Mouse (Mus musculus) kidney, adult 8-10 months (tissue): ENCODE results near the gene Sobp.
A peak's percentile ranks its signal among the peaks of the same experiment; 100 is the strongest.

ENCODE experiments used
- DNase-seq, 2 experiments: peaks; one replicate each; pipeline ENCODE4 v3.0.0; 2022

Gene Sobp

GRCm38 (mm10) chr10:43158917-43159316 is 15.4 kb downstream of the Sobp start:
- DNase-seq = no peak

GRCm38 (mm10) chr10:43155046-43155560 is 19.2 kb downstream of the Sobp start:
- DNase-seq = peak; percentile 15 to 24

GRCm38 (mm10) chr10:43152643-43153042 is 21.7 kb downstream of the Sobp start:
- DNase-seq = no peak

GRCm38 (mm10) chr10:43148456-43148855 is 25.9 kb downstream of the Sobp start:
- DNase-seq = no peak

- no peak for DNase-seq
Measured at GRCm38 (mm10) chr10:43143173-43143572, 31.2 kb downstream of the Sobp start.

GRCm38 (mm10) chr10:43134027-43134426 is 40.3 kb downstream of the Sobp start:
- DNase-seq = no peak

- DNase-seq = no peak
Measured at GRCm38 (mm10) chr10:43128750-43129149, 45.6 kb downstream of the Sobp start.

GRCm38 (mm10) chr10:43124561-43124960 is 49.8 kb downstream of the Sobp start:
- DNase-seq = no peak

GRCm38 (mm10) chr10:43124156-43124555 is 50.2 kb downstream of the Sobp start:
- DNase-seq = no peak

- no peak for DNase-seq
Measured at GRCm38 (mm10) chr10:43123422-43123821, 50.9 kb downstream of the Sobp start.

GRCm38 (mm10) chr10:43120688-43121450 is 53.5 kb downstream of the Sobp start:
- DNase-seq = no peak

- no peak for DNase-seq
Measured at GRCm38 (mm10) chr10:43116083-43116927, 58.0 kb downstream of the Sobp start.

- DNase-seq = no peak
Measured at GRCm38 (mm10) chr10:43112296-43112695, 62.0 kb downstream of the Sobp start.

- DNase-seq = no peak
Measured at GRCm38 (mm10) chr10:43106616-43107015, 67.7 kb downstream of the Sobp start.

GRCm38 (mm10) chr10:43106196-43106595 is 68.1 kb downstream of the Sobp start:
- DNase-seq = no peak

GRCm38 (mm10) chr10:43100513-43100912 is 73.8 kb downstream of the Sobp start:
- DNase-seq = no peak

- DNase-seq = peak; percentile 5 to 25
Measured at GRCm38 (mm10) chr10:43099229-43099628, 75.1 kb downstream of the Sobp start.

- DNase-seq = no peak
Measured at GRCm38 (mm10) chr10:43097755-43098154, 76.6 kb downstream of the Sobp start.

GRCm38 (mm10) chr10:43096614-43097013 is 77.7 kb downstream of the Sobp start:
- DNase-seq = no peak

GRCm38 (mm10) chr10:43094537-43094936 is 79.8 kb downstream of the Sobp start:
- DNase-seq = no peak

- no peak for DNase-seq
Measured at GRCm38 (mm10) chr10:43093440-43093839, 80.9 kb downstream of the Sobp start.

GRCm38 (mm10) chr10:43090040-43090439 is 84.3 kb downstream of the Sobp start:
- DNase-seq = no peak

GRCm38 (mm10) chr10:43087421-43087820 is 86.9 kb downstream of the Sobp start:
- no peak for DNase-seq

- DNase-seq = no peak
Measured at GRCm38 (mm10) chr10:43086888-43087287, 87.4 kb downstream of the Sobp start.
